8 mouse cellular contexts compared by ENCODE assay signal in genomic region chr5:33274085-33274952, GRCm38 (mm10). TPM values are rescaled to one million over a fixed set of nuclear protein-coding genes. Genes with fewer than 3 reads are reported as not detected.
DNase-seq lines count a peak whose midpoint lies in the region; ATAC-seq lines count a peak whose summit lies in the region.

No protein-coding gene starts in this region.

- no peaks in the 10 kb centered on the region for H3K27me3 ChIP-seq in hindbrain, embryonic 12.5 days

- peak; percentile 73 for ATAC-seq in hindbrain, embryonic 12.5 days (ENCODE audit: low FRiP score)

- peak overlapping the region; percentile 61 for H3K4me3 ChIP-seq in hindbrain, embryonic 12.5 days

- H3K9ac ChIP-seq in hindbrain, embryonic 12.5 days, result peak overlapping the region; percentile 76

- H3K9me3 ChIP-seq in hindbrain, embryonic 12.5 days (replicated peaks), result no peaks in the 10 kb centered on the region

- peak overlapping the region; percentile 98 for H3K27ac ChIP-seq in hindbrain, embryonic 12.5 days

- peaks cover 17% of the 10 kb centered on the region for H3K36me3 ChIP-seq in hindbrain, embryonic 12.5 days

- peaks cover 37% of the 10 kb centered on the region for H3K4me1 ChIP-seq in hindbrain, embryonic 12.5 days

- peak; percentile 95 for DNase-seq in Muller cell, postnatal 12 days (ENCODE audit: inconsistent ontology term)
- peak; percentile 94 for DNase-seq in cerebellum, adult 9-11 months
- DNase-seq in frontal cortex, postnatal 10 days (ENCODE audit: low spot score in 2 of 2), result peak; percentile 86 to 93
- DNase-seq in layer of hippocampus, postnatal 14 days (ENCODE audit: low spot score in 2 of 2), result peak; percentile 94 to 96
- peak; percentile 90 for DNase-seq in lung, postnatal 14 days
- DNase-seq in retina, adult 2 months (ENCODE audit: low read depth, low spot score), result peak; percentile 89
- DNase-seq in thymus, postnatal 36 days, result peak; percentile 93 to 94

- under 1% methylated on average over 83 of the region's 97 CpGs for WGBS in hindbrain, embryonic 12.5 days

- peak overlapping the region; percentile 77 for H3K4me2 ChIP-seq in hindbrain, embryonic 12.5 days (replicated peaks)

RNA-seq across cellular contexts. Expression of gene Ctbp1, which starts 0.5 kb away (rescaled TPM):
- polyA plus RNA-seq in hindbrain, embryonic 12.5 days (2016; fragmentation: Nextera tagmentation; extraction: Ambion mirVana), result 508 and 530 TPM in 2 replicates
- total RNA-seq in layer of hippocampus, postnatal 14 days (2021), result 100 to 1,000 TPM; 272 to 273 TPM

RNA-seq across cellular contexts. Expression of gene Spon2, which starts 56.1 kb away (rescaled TPM):
- 3.3 and 3.7 TPM in 2 replicates for polyA plus RNA-seq in hindbrain, embryonic 12.5 days (2016; fragmentation: Nextera tagmentation; extraction: Ambion mirVana)
- total RNA-seq in layer of hippocampus, postnatal 14 days (2021), result under 1 TPM; 0.21 to 0.30 TPM

Comparison
In these comparisons a context has a peak if more than half of its experiments do, and no peak if none do; other contexts are left out.
1. Peak in every context shown above with its lines: DNase-seq, ATAC-seq, H3K4me3 ChIP-seq and H3K27ac ChIP-seq.